Mouse (Mus musculus) MEL (cell line): ENCODE data around the gene Ocln. TPM values are rescaled to one million over a fixed set of nuclear protein-coding genes. Genes with fewer than 3 reads are reported as not detected.

Experiments used
- DNase-seq: peaks from one replicate; pipeline ENCODE4 v3.0.0; 2011; ENCODE audit warnings: low read depth, low spot score
- H3K27ac ChIP-seq: 2 replicates; pipeline ENCODE4 v1.5.1; 2012; ENCODE audit warnings: low read depth, mild to moderate bottlenecking, control low read depth, low read length, moderate library complexity; ENCODE audit not compliant: control insufficient read depth
- H3K27me3 ChIP-seq, 2 experiments: fragments of 150-350 bp in 1 of 2; sonication (generic) in 1 of 2; 2 replicates each; pipeline ENCODE4 v1.6.1; 2012; ENCODE audit warnings: low read length in 2 of 2, mild to moderate bottlenecking in 2 of 2, improper control_type of control experiment in 1 of 2, moderate library complexity in 1 of 2; ENCODE audit not compliant: insufficient read depth in 2 of 2, control insufficient read depth in 1 of 2
- H3K36me3 ChIP-seq, 2 experiments: 2 replicates each; pipeline ENCODE4 v1.6.1; 2012 to 2014; ENCODE audit warnings: low read length in 2 of 2, improper control_type of control experiment in 1 of 2, inconsistent platforms in 1 of 2, mild to moderate bottlenecking in 1 of 2; ENCODE audit not compliant: insufficient read depth in 2 of 2, control insufficient read depth in 1 of 2
- H3K4me1 ChIP-seq, 2 experiments: fragments of 150-350 bp in 1 of 2; sonication (generic) in 1 of 2; 2 replicates each; pipeline ENCODE4 v1.6.1; 2012; ENCODE audit warnings: low read length in 2 of 2, improper control_type of control experiment in 1 of 2, mild to moderate bottlenecking in 1 of 2; ENCODE audit not compliant: insufficient read depth in 2 of 2, control insufficient read depth in 1 of 2
- H3K4me3 ChIP-seq, 2 experiments: fragments of 150-350 bp in 1 of 2; sonication (generic) in 1 of 2; 2 replicates each; pipeline ENCODE4 v1.5.1; 2012; ENCODE audit warnings: low read depth in 2 of 2, low read length in 2 of 2, mild to moderate bottlenecking in 2 of 2, moderate library complexity in 2 of 2, control low read depth in 1 of 2, improper control_type of control experiment in 1 of 2; ENCODE audit not compliant: control insufficient read depth in 1 of 2, insufficient read depth in 1 of 2
- H3K79me2 ChIP-seq: 2 replicates; pipeline ENCODE4 v1.6.1; 2012; ENCODE audit warnings: mild to moderate bottlenecking, low read length, moderate library complexity; ENCODE audit not compliant: control insufficient read depth, poor library complexity, insufficient read depth
- H3K9ac ChIP-seq: 2 replicates; pipeline ENCODE4 v1.6.1; 2012; ENCODE audit warnings: low read depth, mild to moderate bottlenecking, control low read depth, low read length, moderate library complexity; ENCODE audit not compliant: control insufficient read depth, poor library complexity, severe bottlenecking
- H3K9me3 ChIP-seq: fragments of 150-350 bp; sonication (generic); replicated peaks from 2 replicates; pipeline ENCODE4 v1.6.1; 2012; ENCODE audit warnings: mild to moderate bottlenecking, low read length, improper control_type of control experiment, moderate library complexity; ENCODE audit not compliant: insufficient read depth
- BHLHE40 ChIP-seq: IDR thresholded peaks from 2 replicates; pipeline ENCODE4 v1.6.1; 2012; ENCODE audit warnings: low read depth, mild to moderate bottlenecking, inconsistent platforms, low read length, improper control_type of control experiment, borderline replicate concordance
- CHD2 ChIP-seq: IDR thresholded peaks from 2 replicates; pipeline ENCODE4 v1.6.1; 2011; ENCODE audit warnings: low read length, improper control_type of control experiment
- ELF1 ChIP-seq: IDR thresholded peaks from 2 replicates; pipeline ENCODE4 v1.6.1; 2014; ENCODE audit warnings: low read depth, mild to moderate bottlenecking, inconsistent platforms, low read length, improper control_type of control experiment, moderate library complexity
- EP300 ChIP-seq, 2 experiments: IDR thresholded peaks; 2 replicates each; pipeline ENCODE4 v1.6.1; 2011; ENCODE audit warnings: improper control_type of control experiment in 2 of 2, low read length in 2 of 2, low read depth in 1 of 2, mild to moderate bottlenecking in 1 of 2
- ETS1 ChIP-seq: IDR thresholded peaks from 2 replicates; pipeline ENCODE4 v1.6.1; 2012; ENCODE audit warnings: low read depth, mild to moderate bottlenecking, inconsistent platforms, low read length, improper control_type of control experiment, moderate library complexity
- GABPA ChIP-seq: IDR thresholded peaks from 2 replicates; pipeline ENCODE4 v1.6.1; 2012; ENCODE audit warnings: low read depth, mild to moderate bottlenecking, inconsistent platforms, low read length, improper control_type of control experiment, moderate library complexity
- GATA1 ChIP-seq: IDR thresholded peaks from 2 replicates; pipeline ENCODE4 v1.6.1; 2011; ENCODE audit warnings: low read depth, low read length, improper control_type of control experiment
- HCFC1 ChIP-seq: IDR thresholded peaks from 2 replicates; pipeline ENCODE4 v1.6.1; 2012; ENCODE audit warnings: low read depth, mild to moderate bottlenecking, inconsistent platforms, low read length, improper control_type of control experiment, moderate library complexity
- JUND ChIP-seq: IDR thresholded peaks from 2 replicates; pipeline ENCODE4 v1.6.1; 2011; ENCODE audit warnings: low read depth, mild to moderate bottlenecking, improper control_type of control experiment, low read length
- MAFK ChIP-seq: IDR thresholded peaks from 2 replicates; pipeline ENCODE4 v1.6.1; 2011; ENCODE audit warnings: low read depth, mild to moderate bottlenecking, low read length, improper control_type of control experiment, borderline replicate concordance
- MAX ChIP-seq: IDR thresholded peaks from 2 replicates; pipeline ENCODE4 v1.6.1; 2011; ENCODE audit warnings: low read length, improper control_type of control experiment
- MAZ ChIP-seq: IDR thresholded peaks from 2 replicates; pipeline ENCODE4 v1.6.1; 2012; ENCODE audit warnings: low read depth, mild to moderate bottlenecking, inconsistent platforms, low read length, improper control_type of control experiment
- MXI1 ChIP-seq: IDR thresholded peaks from 2 replicates; pipeline ENCODE4 v1.6.1; 2011; ENCODE audit warnings: mild to moderate bottlenecking, low read depth, low read length, improper control_type of control experiment
- MYB ChIP-seq: IDR thresholded peaks from 2 replicates; pipeline ENCODE4 v1.6.1; 2011; ENCODE audit warnings: mild to moderate bottlenecking, low read depth, low read length, improper control_type of control experiment
- MYC ChIP-seq: IDR thresholded peaks from 2 replicates; pipeline ENCODE4 v1.6.1; 2011; ENCODE audit warnings: low read depth, mild to moderate bottlenecking, low read length, improper control_type of control experiment, moderate library complexity
- NRF1 ChIP-seq: IDR thresholded peaks from 2 replicates; pipeline ENCODE4 v1.6.1; 2014; ENCODE audit warnings: low read depth, mild to moderate bottlenecking, inconsistent platforms, low read length, improper control_type of control experiment, moderate library complexity; ENCODE audit not compliant: poor library complexity, insufficient read depth, severe bottlenecking
- POLR2A ChIP-seq, 2 experiments: IDR thresholded peaks; 2 replicates each; pipeline ENCODE4 v1.6.1; 2011 to 2012; ENCODE audit warnings: low read length in 2 of 2, mild to moderate bottlenecking in 2 of 2, control low read depth in 1 of 2, improper control_type of control experiment in 1 of 2, low read depth in 1 of 2, moderate library complexity in 1 of 2; ENCODE audit not compliant: control insufficient read depth in 1 of 2, insufficient read depth in 1 of 2, poor library complexity in 1 of 2
- POLR2AphosphoS2 ChIP-seq: IDR thresholded peaks from 2 replicates; pipeline ENCODE4 v1.6.1; 2011; ENCODE audit warnings: low read length, improper control_type of control experiment
- POLR2AphosphoS5 ChIP-seq: IDR thresholded peaks from 2 replicates; pipeline ENCODE4 v1.6.1; 2012; ENCODE audit warnings: low read depth, borderline replicate concordance, mild to moderate bottlenecking, inconsistent platforms, low read length, moderate library complexity, mixed read lengths
- RAD21 ChIP-seq: IDR thresholded peaks from 2 replicates; pipeline ENCODE4 v1.6.1; 2011; ENCODE audit warnings: mild to moderate bottlenecking, low read depth, low read length, improper control_type of control experiment
- RCOR1 ChIP-seq: IDR thresholded peaks from 2 replicates; pipeline ENCODE4 v1.6.1; 2012; ENCODE audit warnings: low read depth, mild to moderate bottlenecking, inconsistent platforms, low read length, improper control_type of control experiment
- SIN3A ChIP-seq: IDR thresholded peaks from 2 replicates; pipeline ENCODE4 v1.6.1; 2012; ENCODE audit warnings: low read length, improper control_type of control experiment, inconsistent platforms
- SMC3 ChIP-seq: IDR thresholded peaks from 2 replicates; pipeline ENCODE4 v1.6.1; 2011; ENCODE audit warnings: low read depth, low read length, improper control_type of control experiment
- TBP ChIP-seq: IDR thresholded peaks from 2 replicates; pipeline ENCODE4 v1.8.0; 2011; ENCODE audit warnings: low read depth, low read length, improper control_type of control experiment
- UBTF ChIP-seq: IDR thresholded peaks from 2 replicates; pipeline ENCODE4 v1.6.1; 2012; ENCODE audit warnings: low read depth, mild to moderate bottlenecking, inconsistent platforms, low read length, improper control_type of control experiment, moderate library complexity, borderline replicate concordance; ENCODE audit not compliant: insufficient read depth
- USF1 ChIP-seq: IDR thresholded peaks from 2 replicates; pipeline ENCODE4 v1.6.1; 2014; ENCODE audit warnings: low read depth, mild to moderate bottlenecking, inconsistent platforms, low read length, improper control_type of control experiment, moderate library complexity
- ZC3H11A ChIP-seq: IDR thresholded peaks from 2 replicates; pipeline ENCODE4 v1.6.1; 2012; ENCODE audit warnings: low read depth, mild to moderate bottlenecking, inconsistent platforms, low read length, improper control_type of control experiment
- ZKSCAN1 ChIP-seq: IDR thresholded peaks from 2 replicates; pipeline ENCODE4 v1.6.1; 2012; ENCODE audit warnings: low read depth, mild to moderate bottlenecking, inconsistent platforms, low read length, improper control_type of control experiment, moderate library complexity
- ZMIZ1 ChIP-seq: IDR thresholded peaks from 2 replicates; pipeline ENCODE4 v1.6.1; 2012; ENCODE audit warnings: low read depth, mild to moderate bottlenecking, inconsistent platforms, low read length, improper control_type of control experiment, moderate library complexity
- ZNF384 ChIP-seq: IDR thresholded peaks from 2 replicates; pipeline ENCODE4 v1.6.1; 2012; ENCODE audit warnings: low read depth, mild to moderate bottlenecking, inconsistent platforms, low read length, improper control_type of control experiment
- polyA plus RNA-seq, 2 experiments: library from polyadenylated mRNA; stranded (reverse) in 1 of 2; unstranded in 1 of 2; fragments of >175 nt in 1 of 2; fragments of >200 nt in 1 of 2; gene quantifications; 2 replicates each; pipeline versions ENCODE4 v1.2.1 to v1.2.4; 2012; ENCODE audit warnings: low replicate concordance in 2 of 2, low read depth in 1 of 2; ENCODE audit not compliant: insufficient read length in 2 of 2, insufficient read depth in 1 of 2, missing spikeins in 1 of 2
- total RNA-seq: library from RNA; depleted of rRNA; stranded (reverse); fragments of 300-350 nt; gene quantifications from 2 replicates; pipeline ENCODE4 v1.2.3, GENCODE M21; 2012

The Ocln gene
- total and polyA plus RNA-seq, 3 experiments = 0.31 to 0.58 TPM; not detected in 1

GRCm38 (mm10) chr13:100523698-100524097, 28.8 kb downstream of the Ocln start:
- Histone ChIP-seq H3K79me2 (no peaks in the 10 kb centered on the region), H3K27ac (no peak overlapping the region), H3K27me3 (no peaks in the 10 kb centered on the region), H3K9ac (no peak overlapping the region), H3K4me1 (peaks cover 2 to 10% of the 10 kb centered on the region in 2 experiments; a peak in 3 of 4 replicates), H3K36me3 (no peaks in the 10 kb centered on the region), H3K9me3 (no peaks in the 10 kb centered on the region), H3K4me3 (no peak overlapping the region)
- no peak for DNase-seq
- TF ChIP-seq POLR2AphosphoS5 = no peak
- TF ChIP-seq ZMIZ1 = no peak
- no peak for TF ChIP-seq GATA1
- no peak for TF ChIP-seq MAFK
- TF ChIP-seq MXI1 = no peak
- no peak for TF ChIP-seq BHLHE40
- no peak for TF ChIP-seq ZC3H11A
- no peak for TF ChIP-seq USF1
- no peak for TF ChIP-seq ZKSCAN1
- TF ChIP-seq POLR2AphosphoS2 = no peak
- TF ChIP-seq ZNF384 = no peak
- TF ChIP-seq GABPA = no peak
- no peak for TF ChIP-seq SMC3
- no peak for TF ChIP-seq UBTF

- H3K27ac ChIP-seq = no peak overlapping the region
- H3K9ac ChIP-seq = no peak overlapping the region
- no peaks in the 10 kb centered on the region for H3K79me2 ChIP-seq
- H3K9me3 ChIP-seq = no peaks in the 10 kb centered on the region
- H3K4me3 ChIP-seq = no peak overlapping the region
- peaks cover 6 to 20% of the 10 kb centered on the region in 2 experiments; a peak in 3 of 4 replicates for H3K4me1 ChIP-seq
- DNase-seq = peak; percentile 19
- H3K27me3 ChIP-seq = no peaks in the 10 kb centered on the region
- H3K36me3 ChIP-seq = peaks cover 0 to 3% of the 10 kb centered on the region in 2 experiments; a peak in 2 of 4 replicates
- no peak for TF ChIP-seq POLR2A (IDR thresholded peaks at IDR 0.05; ENCODE audit: control insufficient read depth in 1 of 2, insufficient read depth in 1 of 2, low read depth in 1 of 2, low read length in 2 of 2, poor library complexity in 1 of 2)
- TF ChIP-seq MYC = no peak
- TF ChIP-seq HCFC1 = no peak
- peak; percentile 49 to 68; a peak in 3 of 4 replicates for TF ChIP-seq EP300 (IDR thresholded peaks at IDR 0.05; ENCODE audit: low read depth in 1 of 2, low read length in 2 of 2)
- TF ChIP-seq MAX = no peak
- no peak for TF ChIP-seq ZMIZ1
- no peak for TF ChIP-seq SMC3
- no peak for TF ChIP-seq MAZ
- 0 out of 2 replicates have a peak, but pooled peaks have one; percentile 10 for TF ChIP-seq ETS1
- TF ChIP-seq JUND = no peak
- TF ChIP-seq TBP = no peak
- no peak for TF ChIP-seq UBTF
- TF ChIP-seq CHD2 = no peak
- TF ChIP-seq MYB = 0 out of 2 replicates have a peak, but pooled peaks have one; percentile 39
- no peak for TF ChIP-seq RAD21
- no peak for TF ChIP-seq GABPA
- 0 out of 2 replicates have a peak, but pooled peaks have one; percentile 12 for TF ChIP-seq MAFK
- no peak for TF ChIP-seq ELF1
- no peak for TF ChIP-seq NRF1
- no peak for TF ChIP-seq SIN3A
- 0 out of 2 replicates have a peak, but pooled peaks have one; percentile 6 for TF ChIP-seq RCOR1
- no peak for TF ChIP-seq USF1
Observed at GRCm38 (mm10) chr13:100521724-100522591, 30.6 kb downstream of the Ocln start.
